Mouse (Mus musculus) embryonic facial prominence, embryonic 11.5 days (tissue): Measurements from ENCODE around the gene Pgpep1. TPM values are rescaled to one million over a fixed set of nuclear protein-coding genes. Genes with fewer than 3 reads are reported as not detected.

ENCODE experiments used
- ATAC-seq: fragments of 200-750 bp; cut with Nextera tagmentation; replicated peaks from 2 replicates; pipeline ENCODE4 v1.8.0; 2017; ENCODE audit warnings: low read depth; ENCODE audit not compliant: insufficient number of reproducible peaks, low FRiP score, low TSS enrichment
- DNase-seq: peaks from one replicate; pipeline ENCODE4 v3.0.0-alpha.2; 2015; ENCODE audit warnings: low spot score
- H3K27ac ChIP-seq: fragments of 300-500 bp; sonication (generic); replicated peaks from 2 replicates; pipeline ENCODE4 v1.5.1; 2014; ENCODE audit warnings: mild to moderate bottlenecking, low read depth, low read length, control low read depth
- H3K27me3 ChIP-seq: fragments of 300-500 bp; sonication (generic); 2 replicates; pipeline ENCODE4 v1.6.1; 2014; ENCODE audit warnings: mild to moderate bottlenecking, low read length, moderate library complexity, mixed read lengths; ENCODE audit not compliant: control insufficient read depth, insufficient read depth
- H3K36me3 ChIP-seq: fragments of 300-500 bp; sonication (generic); replicated peaks from 2 replicates; pipeline ENCODE4 v1.6.1; 2014; ENCODE audit warnings: low read depth, mild to moderate bottlenecking, low read length, moderate library complexity, mixed read lengths; ENCODE audit not compliant: control insufficient read depth, insufficient read depth
- H3K4me1 ChIP-seq: fragments of 300-500 bp; sonication (generic); 2 replicates; pipeline ENCODE4 v1.6.1; 2014; ENCODE audit warnings: low read length, mixed read lengths; ENCODE audit not compliant: control insufficient read depth, insufficient read depth
- H3K4me2 ChIP-seq: fragments of 300-500 bp; sonication (generic); 2 replicates; pipeline ENCODE4 v1.6.1; 2014; ENCODE audit warnings: low read depth, mild to moderate bottlenecking, control low read depth, low read length, moderate library complexity
- H3K4me3 ChIP-seq: fragments of 300-500 bp; sonication (generic); 2 replicates; pipeline ENCODE4 v1.5.1; 2014; ENCODE audit warnings: low read depth, low read length, control low read depth
- H3K9ac ChIP-seq: fragments of 300-500 bp; sonication (generic); replicated peaks from 2 replicates; pipeline ENCODE4 v1.6.1; 2014; ENCODE audit warnings: mild to moderate bottlenecking, control low read depth, low read length
- H3K9me3 ChIP-seq: fragments of 300-500 bp; sonication (generic); replicated peaks from 2 replicates; pipeline ENCODE4 v1.6.1; 2016; ENCODE audit warnings: mild to moderate bottlenecking, low read length, inconsistent platforms, mixed read lengths; ENCODE audit not compliant: control insufficient read depth
- WGBS: fragments of 180-500 bp; shearing (Covaris S2); extraction: QIAGEN DNeasy Blood & Tissue Kit; methylation state at CpG from one replicate; pipeline ENCODE4 v1.1.7; 2014; 5-methylcytosine and 5-hydroxymethylcytosine counted together
- polyA plus RNA-seq: library from polyadenylated mRNA; unstranded; fragments of >200 nt; fragmentation: Nextera tagmentation; extraction: Ambion mirVana; gene quantifications from 2 replicates; pipeline ENCODE4 v1.2.1, GENCODE M21; 2014

The Pgpep1 gene
- polyA plus RNA-seq, 1 experiment from 2014 or later = 59.8 TPM

DNA sequence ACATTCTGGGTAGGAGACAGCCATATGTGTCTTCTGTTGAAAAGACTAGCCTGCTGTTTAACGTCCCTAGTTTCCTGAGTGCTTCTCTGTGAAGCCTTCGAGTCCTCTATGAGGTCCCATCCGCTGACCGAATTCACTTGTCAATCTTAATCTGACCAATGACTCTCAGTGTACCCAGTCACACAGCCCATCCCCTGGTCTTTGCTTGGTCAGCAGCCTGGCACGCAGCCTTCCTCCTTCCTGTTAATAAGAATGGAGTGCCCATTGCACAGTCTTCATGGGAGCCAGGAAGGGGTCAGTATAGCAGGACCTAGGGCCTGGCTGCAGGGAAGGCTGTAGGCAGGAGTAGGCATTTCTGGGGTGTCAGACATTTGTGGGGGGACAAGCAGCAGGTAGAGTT, 45.7 kb downstream of the Pgpep1 start:
- H3K4me1 ChIP-seq = peaks cover 3% of the 10 kb centered on the region; the same call in 1 of the 2 replicates
- no peak overlapping the region for H3K9ac ChIP-seq
- H3K36me3 ChIP-seq = no peaks in the 10 kb centered on the region
- H3K27ac ChIP-seq = no peak overlapping the region
- no peak overlapping the region for H3K4me3 ChIP-seq
- ATAC-seq (no peak), DNase-seq (no peak)
- no peaks in the 10 kb centered on the region for H3K9me3 ChIP-seq
- no peak overlapping the region for H3K4me2 ChIP-seq
- WGBS = 78% methylated on average over 5 of the region's 5 CpGs
- H3K27me3 ChIP-seq = no peaks in the 10 kb centered on the region

DNA sequence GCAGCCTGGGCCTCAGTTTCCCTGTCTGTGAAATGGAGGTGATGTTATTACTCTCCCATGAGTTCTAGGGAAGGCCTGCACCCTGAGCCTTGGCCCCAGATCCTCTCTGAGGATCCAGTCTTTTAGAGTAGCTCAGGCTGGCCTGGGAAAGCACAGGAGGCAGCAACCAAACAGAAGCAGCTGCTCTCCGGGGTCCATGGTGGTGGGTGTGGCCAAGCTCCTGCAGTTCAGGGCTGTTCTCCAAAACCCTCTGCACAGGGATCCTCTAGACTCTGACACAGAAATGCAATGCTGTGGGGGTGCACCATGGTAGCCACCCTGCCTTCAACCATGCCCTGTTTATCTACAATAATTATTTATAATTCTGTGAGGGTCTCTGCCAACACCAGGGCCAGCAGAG, 46.4 kb downstream of the Pgpep1 start:
- Histone ChIP-seq H3K4me1 (peaks cover 3% of the 10 kb centered on the region; the same call in 1 of the 2 replicates), H3K27me3 (no peaks in the 10 kb centered on the region), H3K4me2 (no peak overlapping the region), H3K9ac (no peak overlapping the region), H3K4me3 (no peak overlapping the region), H3K9me3 (no peaks in the 10 kb centered on the region), H3K36me3 (no peaks in the 10 kb centered on the region), H3K27ac (no peak overlapping the region)
- WGBS = 27% methylated on average over 1 of the region's 1 CpGs
- ATAC-seq (no peak), DNase-seq (no peak)

DNA sequence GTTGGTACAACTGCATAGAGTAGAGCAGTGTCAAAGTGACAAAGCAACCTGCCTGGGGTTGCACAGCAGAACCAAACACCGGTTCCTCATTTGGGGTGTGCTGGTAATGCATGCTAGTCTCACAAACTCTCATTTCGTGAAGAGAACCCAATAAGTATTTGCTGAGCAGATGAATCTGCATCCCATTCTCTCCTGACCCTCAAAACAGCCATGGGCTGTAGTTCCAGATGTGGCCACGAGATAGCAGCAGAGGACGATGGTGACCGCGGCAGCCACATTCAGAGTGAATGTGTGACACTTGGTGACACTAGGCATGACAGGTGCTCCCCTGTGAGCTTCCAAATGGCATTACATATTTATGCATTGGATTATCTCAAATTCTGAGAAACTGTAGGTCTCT, 48.3 kb downstream of the Pgpep1 start:
- WGBS = 0% methylated on average over 6 of the region's 6 CpGs
- Histone ChIP-seq H3K4me3 (peak overlapping the region; percentile 39), H3K36me3 (no peaks in the 10 kb centered on the region), H3K9ac (peak overlapping the region; percentile 55), H3K4me2 (peak overlapping the region; percentile 83), H3K9me3 (no peaks in the 10 kb centered on the region), H3K27ac (peak overlapping the region; percentile 36; the same call in 1 of the 2 replicates), H3K4me1 (peaks cover 10% of the 10 kb centered on the region; the same call in 1 of the 2 replicates), H3K27me3 (no peaks in the 10 kb centered on the region)
- no peak for ATAC-seq
- peak; percentile 88 for DNase-seq

DNA sequence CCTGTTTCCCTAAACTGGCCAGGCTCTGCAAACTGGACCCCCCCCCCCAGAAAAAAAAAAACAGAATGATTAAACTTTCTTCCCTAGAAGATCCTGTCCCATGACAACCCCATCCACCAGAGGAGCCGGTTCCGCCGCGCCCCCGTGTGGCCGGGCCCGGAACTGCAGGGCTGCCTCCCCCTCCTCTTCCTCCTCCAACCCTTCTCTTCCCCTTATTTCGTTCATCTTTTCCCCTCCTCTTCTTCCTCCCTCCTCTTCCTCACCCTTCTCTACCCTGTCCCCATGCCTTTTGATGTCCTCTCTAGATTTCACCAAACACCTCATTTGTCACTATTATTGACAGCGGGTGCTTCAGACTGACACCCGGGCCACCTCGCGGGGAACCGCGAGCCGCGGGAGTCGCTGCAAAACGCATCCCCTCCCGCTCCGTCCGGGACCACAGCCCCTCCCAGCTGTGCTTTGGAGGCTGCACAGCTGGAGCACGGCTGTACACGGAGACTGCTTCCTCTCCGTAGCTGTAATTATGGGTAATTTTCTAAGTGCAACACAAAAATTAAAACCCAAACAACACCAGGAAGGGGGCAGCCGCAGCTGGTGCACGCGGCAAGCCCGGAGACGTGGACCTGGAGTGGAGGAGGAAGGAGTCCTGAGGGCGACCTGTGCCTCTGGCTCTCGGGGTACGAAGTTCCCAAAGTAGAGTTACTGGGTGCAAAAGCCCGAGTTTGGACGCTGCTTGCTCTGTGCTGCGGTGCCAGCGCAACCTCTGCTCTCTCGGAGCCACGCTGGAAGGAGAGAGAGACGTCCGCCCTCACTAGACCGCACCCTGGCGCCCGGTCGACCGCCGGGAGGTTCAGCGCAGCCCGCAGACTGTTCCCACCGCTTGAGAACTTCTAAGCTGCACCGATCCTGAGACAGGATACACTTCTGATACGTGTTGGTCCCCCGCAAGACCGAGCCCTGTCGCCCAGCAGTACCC, 49.1 kb downstream of the Pgpep1 start:
- no peak for ATAC-seq
- Histone ChIP-seq H3K27ac (peak overlapping the region; percentile 98), H3K36me3 (no peaks in the 10 kb centered on the region), H3K27me3 (no peaks in the 10 kb centered on the region), H3K4me3 (peak overlapping the region; percentile 39), H3K4me2 (peak overlapping the region; percentile 83), H3K9ac (peak overlapping the region; percentile 81), H3K9me3 (no peaks in the 10 kb centered on the region), H3K4me1 (peaks cover 11% of the 10 kb centered on the region; the same call in 1 of the 2 replicates)
- peak; percentile 80 for DNase-seq
- under 1% methylated on average over 54 of the region's 54 CpGs for WGBS

DNA sequence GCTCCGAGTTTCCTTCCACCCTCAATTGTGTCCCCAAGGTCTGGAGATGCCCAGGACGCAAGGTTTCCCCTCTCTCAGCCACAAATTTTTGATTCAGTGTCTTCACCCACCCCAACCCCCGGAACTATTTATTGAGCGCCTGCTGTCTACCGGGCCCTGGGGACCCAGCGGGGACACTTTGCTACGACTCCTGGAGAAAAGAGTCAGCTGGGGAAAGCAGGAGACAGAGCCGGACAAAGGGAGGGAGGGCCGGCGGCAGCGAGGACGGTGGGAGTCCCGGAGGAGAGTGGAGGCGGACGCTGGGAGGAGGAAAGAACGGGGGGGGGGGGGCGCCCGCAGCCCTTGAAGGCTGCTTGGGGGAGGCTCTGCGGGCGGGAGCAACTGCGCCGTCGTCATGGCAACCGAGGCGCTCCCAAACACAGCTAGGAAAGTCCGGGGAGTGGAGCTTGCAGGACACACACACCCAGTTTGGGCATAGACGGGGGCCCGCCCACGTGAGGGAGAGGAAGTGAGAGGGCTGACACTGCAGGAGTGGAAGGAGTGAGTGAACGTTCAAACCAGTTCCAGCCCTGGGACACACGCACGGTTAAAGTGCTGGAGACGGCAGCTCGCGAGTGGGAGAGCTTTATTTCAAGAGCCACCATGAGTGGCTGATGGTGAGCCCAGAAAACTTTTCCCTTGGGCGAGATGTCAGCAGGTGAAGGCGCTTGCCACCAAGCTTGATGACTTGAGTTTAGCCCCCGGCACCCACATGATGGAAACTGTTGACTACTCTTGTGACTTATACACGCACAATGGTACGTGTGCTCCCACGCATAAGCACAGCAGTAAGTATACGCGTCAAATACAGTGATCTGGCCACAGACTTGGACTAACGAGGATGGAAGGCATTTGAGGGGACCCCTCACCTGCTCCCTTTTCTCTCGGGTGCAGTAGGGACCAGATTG, 50.1 kb downstream of the Pgpep1 start:
- Histone ChIP-seq H3K27me3 (no peaks in the 10 kb centered on the region), H3K36me3 (no peaks in the 10 kb centered on the region), H3K4me1 (peaks cover 11% of the 10 kb centered on the region; the same call in 1 of the 2 replicates), H3K27ac (peak overlapping the region; percentile 98), H3K4me3 (peak overlapping the region; percentile 39), H3K4me2 (peak overlapping the region; percentile 83), H3K9ac (peak overlapping the region; percentile 81), H3K9me3 (no peaks in the 10 kb centered on the region)
- ATAC-seq (peak; percentile 30), DNase-seq (peak; percentile 93)
- 1% methylated on average over 42 of the region's 45 CpGs for WGBS

DNA sequence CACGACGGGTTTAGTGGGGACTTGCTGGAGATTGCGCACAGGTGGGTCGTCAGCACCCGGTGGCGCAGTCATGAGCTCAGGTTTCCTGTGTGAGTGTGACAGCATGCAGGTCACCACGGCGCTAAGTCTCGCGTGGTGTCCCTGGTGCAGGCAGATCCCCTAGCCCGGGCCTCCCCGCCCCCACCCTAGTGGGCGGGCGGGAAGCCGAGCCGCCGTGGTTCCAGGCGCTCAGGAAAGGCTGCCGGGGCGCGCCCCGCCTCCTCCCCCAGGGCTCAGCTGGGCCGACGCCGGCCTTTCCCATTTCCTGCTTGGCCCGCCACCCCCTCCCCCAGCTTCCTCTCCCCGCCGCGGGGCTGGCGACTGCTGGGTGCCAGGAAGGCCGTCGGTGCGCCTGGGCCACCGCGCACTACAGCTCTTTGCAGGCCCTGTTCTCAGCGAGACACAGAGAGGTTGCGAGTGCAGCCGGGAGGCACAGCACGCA, 50.8 kb downstream of the Pgpep1 start:
- under 1% methylated on average over 38 of the region's 39 CpGs for WGBS
- peak; percentile 93 for DNase-seq
- peak; percentile 57 for ATAC-seq
- Histone ChIP-seq H3K36me3 (no peaks in the 10 kb centered on the region), H3K27me3 (no peaks in the 10 kb centered on the region), H3K4me1 (peaks cover 11% of the 10 kb centered on the region; the same call in 1 of the 2 replicates), H3K27ac (peak overlapping the region; percentile 98), H3K9ac (peak overlapping the region; percentile 81), H3K4me3 (peak overlapping the region; percentile 39), H3K9me3 (no peaks in the 10 kb centered on the region), H3K4me2 (peak overlapping the region; percentile 83)

DNA sequence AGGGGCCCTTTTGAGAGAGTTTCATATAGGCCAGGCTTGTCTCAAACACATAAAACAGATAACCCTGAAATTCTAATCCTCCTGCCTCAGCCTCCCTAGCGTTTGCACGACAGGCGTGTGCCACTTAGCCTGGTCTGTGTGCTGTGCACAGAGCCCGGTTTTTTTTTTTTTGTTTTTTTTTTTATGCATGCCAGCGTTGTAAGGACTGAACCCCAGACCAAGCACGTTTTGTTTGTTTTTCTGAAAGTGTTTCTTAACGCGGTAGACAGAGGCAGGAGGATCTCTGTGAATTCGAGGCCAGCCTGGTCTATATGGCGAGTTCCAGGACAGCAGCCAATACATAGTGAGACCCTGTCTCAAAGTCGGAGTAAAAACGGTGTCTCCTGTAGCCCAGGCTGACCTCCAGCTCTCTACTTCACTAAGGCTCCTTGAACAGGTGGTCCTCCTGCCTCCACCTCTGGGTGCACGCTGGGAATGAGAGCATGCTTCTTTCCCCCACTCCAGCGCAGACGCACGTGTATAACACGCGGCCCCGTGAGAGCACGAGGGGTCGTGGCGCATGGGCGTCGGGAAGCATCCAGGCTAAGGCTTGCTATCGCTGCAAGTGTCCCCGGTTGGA, 51.3 kb downstream of the Pgpep1 start, which contains the start of gene Ssbp4:
Gene Ssbp4, minus strand, starts transcription at position 124 of the 619 bp plus-strand sequence.
- peak within 1 kb of the TSS; percentile 98 for H3K27ac ChIP-seq
- ATAC-seq = 0 out of 2 replicates have a peak, but pooled peaks have one; percentile 0
- no peak for DNase-seq
- peak within 1 kb of the TSS; percentile 81 for H3K9ac ChIP-seq
- peak within 1 kb of the TSS; percentile 82 for H3K4me3 ChIP-seq
- H3K27me3 ChIP-seq = no peaks in the 10 kb centered on the region
- 5% methylated on average over 26 of the region's 26 CpGs for WGBS
- H3K36me3 ChIP-seq = no peaks in the 10 kb centered on the region
- no peaks in the 10 kb centered on the region for H3K9me3 ChIP-seq
- peak within 1 kb of the TSS; percentile 83 for H3K4me2 ChIP-seq
- H3K4me1 ChIP-seq = peaks cover 11% of the 10 kb centered on the region; the same call in 1 of the 2 replicates
